Mouse (Mus musculus): ENCODE measurements around the gene Arfrp1.

- TF ChIP-seq FLI1 (IDR thresholded peaks at IDR 0.05; ENCODE audit: low read length), result no peak
- no peak for TF ChIP-seq GATA1 (IDR thresholded peaks at IDR 0.05; ENCODE audit: borderline replicate concordance, low read length)
Measured at GRCm38 (mm10) chr2:181322136-181322535, 43.1 kb downstream of the Arfrp1 start.

Measured in megakaryocyte, embryonic 14.5 days (primary cell).